Mouse (Mus musculus) cerebellum, adult (tissue): ENCODE results near the gene Shf.
"Not testable (repeated sequence)": the region's sequence is repeated elsewhere in the genome, so short reads cannot be mapped to it uniquely, and the experiment has no call there.

Experiments used
- ATAC-seq: cut with Nextera tagmentation; 2 replicates; pipeline ENCODE4 v1.9.2; 2017; ENCODE audit warnings: mild to moderate bottlenecking, moderate library complexity, mixed read lengths; ENCODE audit not compliant: insufficient number of reproducible peaks, low FRiP score, low TSS enrichment

Shf gene

GRCm38 (mm10) chr2:122351156-122351930, 17.6 kb downstream of the Shf start:
- ATAC-seq = no peak

- ATAC-seq = peak; percentile 8; the same call in 1 of the 2 replicates
Observed at GRCm38 (mm10) chr2:122349136-122349785, 19.7 kb downstream of the Shf start.

GRCm38 (mm10) chr2:122348531-122349131, 20.3 kb downstream of the Shf start:
- peak; percentile 48 for ATAC-seq

GRCm38 (mm10) chr2:122347257-122347656, 21.7 kb downstream of the Shf start:
- ATAC-seq = no peak

- not testable (repeated sequence) for ATAC-seq
Observed at GRCm38 (mm10) chr2:122346164-122346563, 22.8 kb downstream of the Shf start.

- ATAC-seq = no peak
Observed at GRCm38 (mm10) chr2:122345106-122345893, 23.7 kb downstream of the Shf start.

- ATAC-seq = no peak
Observed at GRCm38 (mm10) chr2:122337291-122337690, 31.7 kb downstream of the Shf start.

GRCm38 (mm10) chr2:122334170-122334569, 34.8 kb downstream of the Shf start:
- no peak for ATAC-seq

- ATAC-seq = no peak
Observed at GRCm38 (mm10) chr2:122332222-122332621, 36.7 kb downstream of the Shf start.

GRCm38 (mm10) chr2:122330317-122330716, 38.6 kb downstream of the Shf start:
- not testable (repeated sequence) for ATAC-seq

- ATAC-seq = no peak
Observed at GRCm38 (mm10) chr2:122327986-122328385, 41.0 kb downstream of the Shf start.

GRCm38 (mm10) chr2:122325361-122325760, 43.6 kb downstream of the Shf start:
- ATAC-seq = no peak

- no peak for ATAC-seq
Observed at GRCm38 (mm10) chr2:122324586-122324985, 44.4 kb downstream of the Shf start.

- no peak for ATAC-seq
Observed at GRCm38 (mm10) chr2:122323960-122324359, 45.0 kb downstream of the Shf start.

- no peak for ATAC-seq
Observed at GRCm38 (mm10) chr2:122317384-122317783, 51.6 kb downstream of the Shf start.

GRCm38 (mm10) chr2:122315372-122315771, 53.6 kb downstream of the Shf start, which contains the start of gene Duox1:
Gene Duox1 (plus strand): TSS chr2:122315672.
- no peak for ATAC-seq

GRCm38 (mm10) chr2:122313536-122313935, 55.4 kb downstream of the Shf start, which contains the start of gene Duoxa1:
Gene Duoxa1 (minus strand): TSS chr2:122313730.
- no peak for ATAC-seq

GRCm38 (mm10) chr2:122312722-122313417, 56.1 kb downstream of the Shf start:
- ATAC-seq = 0 out of 2 replicates have a peak, but pooled peaks have one; percentile 45

- no peak for ATAC-seq
Observed at GRCm38 (mm10) chr2:122311561-122311960, 57.4 kb downstream of the Shf start.

- ATAC-seq = no peak
Observed at GRCm38 (mm10) chr2:122309647-122310046, 59.3 kb downstream of the Shf start.
